Mouse (Mus musculus) embryonic fibroblast, embryonic 13.5 days (primary cell): ENCODE measurements around the gene Gbp2b. TPM values are rescaled to one million over a fixed set of nuclear protein-coding genes. Genes with fewer than 3 reads are reported as not detected.

Experiments used
- H3K27ac ChIP-seq: 2 replicates; pipeline ENCODE4 v1.5.1; 2012; ENCODE audit warnings: low read length, control low read depth, inconsistent platforms; ENCODE audit not compliant: insufficient read depth
- H3K4me1 ChIP-seq: 2 replicates; pipeline ENCODE4 v1.6.1; 2011; ENCODE audit warnings: low read length; ENCODE audit not compliant: control insufficient read depth, insufficient read depth
- H3K4me3 ChIP-seq: 2 replicates; pipeline ENCODE4 v1.5.1; 2011; ENCODE audit warnings: mild to moderate bottlenecking, control low read depth, low read length; ENCODE audit not compliant: insufficient read depth
- CTCF ChIP-seq: IDR thresholded peaks from 2 replicates; pipeline ENCODE4 v1.5.1; 2011; ENCODE audit warnings: mild to moderate bottlenecking, control low read depth, low read length, moderate library complexity, borderline replicate concordance; ENCODE audit not compliant: insufficient read depth
- POLR2A ChIP-seq: IDR thresholded peaks from 2 replicates; pipeline ENCODE4 v1.6.1; 2011; ENCODE audit warnings: low read depth, mild to moderate bottlenecking, control low read depth, low read length, moderate library complexity
- polyA plus RNA-seq: library from polyadenylated mRNA; stranded (reverse); fragments of >200 nt; gene quantifications from 2 replicates; pipeline ENCODE4 v1.2.4, GENCODE M21; 2011; ENCODE audit warnings: low read depth; ENCODE audit not compliant: missing spikeins, insufficient read length

Gbp2b gene
- polyA plus RNA-seq, 1 experiment, result not detected

DNA sequence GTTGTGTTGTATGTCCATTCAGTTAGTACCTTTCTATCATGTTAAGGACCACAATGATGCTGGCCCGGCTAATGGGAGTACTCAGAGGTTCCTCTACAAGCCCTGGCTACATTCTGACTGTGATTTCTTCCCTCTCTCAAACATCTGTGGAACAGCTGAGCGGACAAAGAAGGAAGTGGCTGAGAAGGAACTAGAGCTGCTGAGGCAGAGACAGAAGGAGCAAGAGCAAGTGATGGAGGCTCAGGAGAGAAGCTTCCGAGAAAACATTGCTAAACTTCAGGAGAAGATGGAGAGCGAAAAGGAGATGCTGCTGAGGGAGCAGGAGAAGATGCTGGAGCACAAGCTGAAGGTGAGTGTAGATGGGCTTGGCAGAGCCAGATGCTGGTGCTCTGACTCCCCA lies 23.9 kb upstream of the Gbp2b start:
- TF ChIP-seq CTCF (no peak), POLR2A (no peak)
- Histone ChIP-seq H3K27ac (no peak overlapping the region), H3K4me1 (no peaks in the 10 kb centered on the region), H3K4me3 (no peak overlapping the region)

DNA sequence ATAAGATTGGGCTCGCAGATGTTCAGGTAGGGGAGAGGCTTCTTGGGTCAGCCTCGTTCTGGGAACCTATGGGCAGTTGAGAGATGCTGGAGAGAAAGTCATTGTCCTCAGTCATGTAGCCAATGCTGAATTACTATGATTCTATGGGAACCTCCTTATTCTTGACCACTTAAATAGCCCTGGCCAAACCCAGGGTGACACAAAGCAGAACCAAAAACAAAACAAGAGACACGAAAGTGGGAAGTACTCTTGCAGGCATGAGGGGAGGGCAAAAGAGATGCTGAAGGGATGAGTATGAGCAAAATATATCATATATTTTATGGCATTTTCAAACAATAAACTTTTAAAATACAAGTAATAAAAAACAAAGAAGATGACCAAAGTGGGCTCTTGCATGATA lies 17.5 kb upstream of the Gbp2b start:
- Histone ChIP-seq H3K4me3 (no peak overlapping the region), H3K4me1 (no peaks in the 10 kb centered on the region), H3K27ac (no peak overlapping the region)
- TF ChIP-seq POLR2A (no peak), CTCF (no peak)

DNA sequence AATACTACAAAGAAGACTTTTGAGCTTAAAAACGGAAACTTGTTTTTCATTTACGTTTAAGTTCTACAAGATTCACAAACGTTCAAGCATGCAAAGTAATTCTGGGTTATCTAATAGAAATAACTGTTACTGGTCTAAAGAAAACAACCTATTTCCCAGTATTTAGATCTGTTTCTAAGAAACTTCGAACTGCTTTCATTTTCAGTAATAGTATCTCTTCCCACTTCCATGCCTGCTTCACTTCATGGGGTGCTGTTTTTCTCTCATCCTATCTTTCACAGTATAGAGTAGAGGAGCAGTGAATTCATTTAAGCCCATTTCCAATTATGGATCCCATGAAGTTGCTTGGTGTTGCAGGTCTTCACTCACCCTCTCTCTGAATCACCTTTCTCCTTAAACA lies 16.3 kb upstream of the Gbp2b start:
- H3K27ac ChIP-seq, result no peak overlapping the region
- no peaks in the 10 kb centered on the region for H3K4me1 ChIP-seq
- H3K4me3 ChIP-seq, result no peak overlapping the region
- TF ChIP-seq CTCF (no peak), POLR2A (no peak)

DNA sequence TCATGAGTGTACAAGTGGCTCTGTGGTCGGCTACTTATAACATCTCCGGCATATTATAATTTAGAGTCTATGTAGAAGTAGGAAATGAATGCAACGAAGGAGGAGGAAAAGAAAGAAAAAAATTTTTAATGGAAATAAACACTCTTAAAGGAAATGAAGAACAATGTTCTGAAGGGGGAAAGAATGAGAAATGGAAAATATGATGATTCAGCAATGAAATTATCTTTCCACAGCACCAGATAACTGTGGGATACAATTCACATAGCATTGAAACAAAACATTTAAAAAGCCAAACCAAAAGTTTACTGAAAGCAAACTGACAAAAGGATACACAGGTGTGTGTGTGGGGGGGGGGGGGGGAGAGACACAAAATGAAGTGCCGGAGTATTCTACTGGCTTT lies 11.6 kb upstream of the Gbp2b start:
- H3K27ac ChIP-seq, result no peak overlapping the region
- H3K4me1 ChIP-seq, result no peaks in the 10 kb centered on the region
- TF ChIP-seq CTCF (no peak), POLR2A (no peak)
- H3K4me3 ChIP-seq, result no peak overlapping the region

DNA sequence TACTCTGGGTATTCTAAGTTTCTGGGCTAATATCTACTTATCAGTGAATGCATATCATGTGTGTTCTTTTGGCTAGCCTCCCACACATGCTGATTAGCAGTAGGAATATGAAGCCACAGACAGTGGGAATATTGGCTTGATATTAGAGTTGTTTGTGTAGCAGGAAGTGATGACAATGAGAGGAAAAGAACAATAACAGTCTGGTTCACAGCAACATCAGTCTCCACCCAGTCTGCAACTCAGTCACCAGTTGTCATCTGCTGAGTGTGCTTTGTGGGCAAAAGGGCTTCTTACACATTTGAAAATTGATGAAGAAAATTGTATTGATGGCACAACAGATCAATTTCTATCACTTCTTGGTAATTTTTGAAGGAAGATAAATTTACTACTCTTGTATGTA lies 7.3 kb upstream of the Gbp2b start:
- TF ChIP-seq CTCF (no peak), POLR2A (no peak)
- H3K4me3 ChIP-seq, result no peak overlapping the region
- H3K27ac ChIP-seq, result no peak overlapping the region
- no peaks in the 10 kb centered on the region for H3K4me1 ChIP-seq

DNA sequence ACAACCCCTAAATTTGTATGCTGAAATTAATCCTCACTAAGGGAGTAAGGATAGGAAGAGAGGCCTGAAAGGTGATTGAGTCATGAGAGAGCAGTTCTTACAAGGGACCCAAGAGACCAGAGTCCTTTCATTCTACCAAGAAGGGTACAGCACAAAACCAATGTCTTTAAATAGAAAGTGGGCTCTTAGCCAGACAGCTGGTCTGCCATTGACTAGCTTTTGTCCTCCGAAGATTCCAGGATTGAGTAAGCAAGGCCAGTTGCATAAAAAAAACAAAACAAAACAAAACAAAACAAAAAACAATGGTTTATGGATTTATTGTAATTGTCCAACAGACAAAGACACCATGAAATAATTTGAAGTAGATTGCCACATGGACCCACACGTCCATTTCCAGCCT lies 5.8 kb upstream of the Gbp2b start:
- no peak for TF ChIP-seq CTCF
- TF ChIP-seq POLR2A, result no peak
- H3K4me1 ChIP-seq, result no peaks in the 10 kb centered on the region

DNA sequence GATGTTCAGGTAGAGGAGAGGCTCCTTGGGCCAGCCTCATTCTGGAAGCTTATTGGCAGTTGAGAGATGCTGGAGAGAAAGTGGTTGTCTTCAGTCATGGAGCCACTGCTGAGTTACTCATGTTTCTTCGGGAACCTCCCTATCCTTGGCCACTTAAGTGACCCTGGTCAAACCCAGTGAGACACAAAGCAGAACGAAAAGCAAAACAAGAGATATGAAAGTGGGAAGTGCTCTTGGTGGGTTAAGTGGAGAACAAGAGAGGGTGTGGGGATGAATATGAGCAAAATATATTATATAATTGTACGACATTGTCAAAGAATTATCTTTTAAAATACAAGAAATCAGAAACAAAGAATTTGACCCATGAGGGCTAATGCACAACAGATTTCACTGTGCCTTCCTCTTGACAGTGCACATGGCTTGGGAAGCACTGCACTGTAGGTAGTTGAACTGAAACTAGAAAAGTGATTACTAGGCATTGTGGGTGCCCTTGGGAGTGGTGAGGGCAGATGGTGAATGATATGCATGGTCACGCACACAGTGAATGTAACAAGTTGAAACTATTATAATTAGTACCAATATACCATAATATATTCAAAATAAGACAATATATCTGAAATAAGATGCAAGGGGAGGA lies 4.1 kb upstream of the Gbp2b start:
- Histone ChIP-seq H3K27ac (no peak overlapping the region), H3K4me1 (no peaks in the 10 kb centered on the region), H3K4me3 (no peak overlapping the region)
- TF ChIP-seq CTCF (no peak), POLR2A (no peak)

More for the DNA sequence above, 5.8 kb upstream of the Gbp2b start:
- H3K27ac ChIP-seq, result no peak overlapping the region
- H3K4me3 ChIP-seq, result no peak overlapping the region

DNA sequence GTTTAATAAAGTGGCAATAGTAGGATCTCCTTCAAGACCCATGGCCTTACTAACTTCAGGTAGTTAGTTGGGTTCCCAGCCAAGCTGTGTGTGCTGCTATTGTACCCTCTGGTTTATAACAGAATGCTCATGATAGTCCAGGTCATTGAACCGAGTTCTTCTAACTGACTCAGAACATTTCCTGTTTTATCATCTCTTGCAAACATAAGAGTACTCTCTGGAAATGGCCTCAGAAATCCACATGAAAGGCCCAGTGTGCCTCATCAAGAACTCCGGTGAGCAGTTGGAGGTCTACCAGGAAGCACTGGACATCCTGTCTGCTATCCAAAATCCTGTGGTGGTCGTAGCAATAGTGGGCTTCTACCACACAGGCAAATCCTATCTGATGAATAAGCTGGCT lies 3.3 kb downstream of the Gbp2b start:
- TF ChIP-seq POLR2A (no peak), CTCF (no peak)
- H3K4me3 ChIP-seq, result no peak overlapping the region
- no peaks in the 10 kb centered on the region for H3K4me1 ChIP-seq
- H3K27ac ChIP-seq, result no peak overlapping the region

DNA sequence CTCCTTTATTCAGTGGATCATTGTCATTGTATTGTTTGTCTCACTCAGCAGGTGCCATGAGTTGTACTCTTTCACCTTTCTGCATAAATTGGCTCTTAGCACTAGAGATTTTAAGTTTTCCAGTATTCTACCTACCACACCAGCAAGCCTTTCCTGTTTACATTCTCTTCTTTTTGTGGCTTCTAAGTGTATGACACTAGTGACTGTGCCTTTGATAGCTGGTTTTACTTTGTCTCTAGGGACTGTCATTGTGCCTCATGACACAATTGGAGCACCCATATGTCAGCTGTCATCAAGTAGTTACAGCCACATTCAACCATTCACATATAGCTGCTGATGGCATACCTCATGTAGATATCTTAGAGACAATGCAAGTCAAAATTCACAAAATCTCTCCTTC lies 7.0 kb downstream of the Gbp2b start:
- H3K27ac ChIP-seq, result no peak overlapping the region
- TF ChIP-seq POLR2A (no peak), CTCF (no peak)
- no peaks in the 10 kb centered on the region for H3K4me1 ChIP-seq
- no peak overlapping the region for H3K4me3 ChIP-seq

DNA sequence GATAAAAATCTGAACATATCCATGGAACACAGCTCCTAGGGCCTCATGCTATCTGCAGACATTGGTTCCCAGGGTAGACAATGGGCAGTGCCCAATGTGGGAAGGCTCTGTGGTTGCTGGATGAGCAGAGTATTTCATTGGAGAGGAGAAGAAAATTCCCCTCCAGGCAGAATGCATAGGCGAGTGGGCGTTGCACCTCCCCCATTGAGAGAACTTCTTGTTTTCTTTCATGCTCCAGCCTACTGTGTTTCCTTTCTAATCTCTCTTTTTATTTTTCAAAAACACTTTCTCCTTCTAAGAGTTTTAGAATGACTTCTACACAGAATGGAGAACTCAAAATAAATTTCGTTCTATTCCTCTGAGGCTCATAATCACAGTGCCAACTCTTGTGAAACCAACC lies 24.0 kb downstream of the Gbp2b start:
- Histone ChIP-seq H3K4me1 (no peaks in the 10 kb centered on the region), H3K27ac (no peak overlapping the region), H3K4me3 (no peak overlapping the region)
- TF ChIP-seq POLR2A (no peak), CTCF (no peak)

DNA sequence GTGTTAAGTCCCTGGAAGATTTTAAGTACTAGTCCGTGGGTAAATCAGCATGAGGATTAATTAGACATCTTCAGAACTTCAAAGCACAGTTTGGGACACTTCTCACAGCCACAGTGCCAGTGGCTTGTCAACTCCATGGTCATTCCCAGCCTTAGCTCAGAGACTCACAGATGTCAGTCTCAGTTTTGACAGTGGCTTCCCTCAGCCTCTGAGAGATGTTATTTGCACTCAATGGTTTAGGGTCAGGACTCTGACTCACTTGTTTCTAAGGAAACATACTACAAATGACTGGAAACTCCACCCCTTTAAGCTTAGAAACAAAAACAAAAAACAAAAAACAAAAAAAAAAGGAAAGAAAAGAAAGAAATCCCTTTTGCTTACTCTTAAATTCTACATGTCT lies 25.0 kb downstream of the Gbp2b start:
- Histone ChIP-seq H3K4me1 (no peaks in the 10 kb centered on the region), H3K4me3 (no peak overlapping the region), H3K27ac (no peak overlapping the region)
- no peak for TF ChIP-seq POLR2A
- no peak for TF ChIP-seq CTCF
